In genomic region chr12:104209149-104209548, GRCm38 (mm10) we compare ENCODE assay signal across 19 mouse cellular contexts. TPM values are rescaled to one million over a fixed set of nuclear protein-coding genes. Genes with fewer than 3 reads are reported as not detected.
DNase-seq lines count a peak whose midpoint lies in the region; ATAC-seq and TF ChIP-seq lines count a peak whose summit lies in the region.
"Had no signal": no experiment of that assay in that cellular context is flagged by ENCODE, and none has a peak within 500 bp of the region (broad histone marks: within the 10 kb centered on the region; RNA-seq: fewer than 3 reads in every experiment).

No protein-coding gene starts in this region.

- H3K27me3 ChIP-seq in embryonic facial prominence, embryonic 11.5 days (ENCODE audit: control insufficient read depth, insufficient read depth, low read length) = no peaks in the 10 kb centered on the region
- H3K27me3 ChIP-seq in embryonic facial prominence, embryonic 10.5 days (replicated peaks; ENCODE audit: low read depth, poor library complexity, severe bottlenecking) = no peaks in the 10 kb centered on the region
- no peaks in the 10 kb centered on the region for H3K27me3 ChIP-seq in kidney, postnatal 0 days (ENCODE audit: insufficient read depth, low read length)
- no peaks in the 10 kb centered on the region for H3K27me3 ChIP-seq in midbrain, postnatal 0 days (ENCODE audit: insufficient read depth, low read length)
- no peaks in the 10 kb centered on the region for H3K27me3 ChIP-seq in midbrain, embryonic 13.5 days
- H3K27me3 ChIP-seq: embryonic facial prominence, embryonic 15.5 days; forebrain, embryonic 15.5 days; neural tube, embryonic 15.5 days had no signal

- no peak overlapping the region for H3K27ac ChIP-seq in embryonic facial prominence, embryonic 11.5 days (replicated peaks; ENCODE audit: low read depth, low read length)
- H3K27ac ChIP-seq in embryonic facial prominence, embryonic 10.5 days (replicated peaks) = no peak overlapping the region
- H3K27ac ChIP-seq in kidney, postnatal 0 days = no peak overlapping the region
- H3K27ac ChIP-seq in midbrain, postnatal 0 days (ENCODE audit: low read depth, low read length) = no peak overlapping the region
- H3K27ac ChIP-seq in midbrain, embryonic 13.5 days = no peak overlapping the region
- H3K27ac ChIP-seq: embryonic facial prominence, embryonic 15.5 days; forebrain, embryonic 15.5 days; hindbrain, embryonic 14.5 days; neural tube, embryonic 15.5 days had no signal

- 72% methylated on average over 4 of the region's 4 CpGs for WGBS in embryonic facial prominence, embryonic 11.5 days
- WGBS in embryonic facial prominence, embryonic 10.5 days = 80% methylated on average over 4 of the region's 4 CpGs
- whole genome bisulfite sequencing in kidney, postnatal 0 days = 75% methylated on average over 4 of the region's 4 CpGs
- 78% methylated on average over 4 of the region's 4 CpGs for WGBS in midbrain, postnatal 0 days
- WGBS in midbrain, embryonic 13.5 days = 79% methylated on average over 4 of the region's 4 CpGs

- peak; percentile 7 for DNase-seq in embryonic facial prominence, embryonic 11.5 days (ENCODE audit: low spot score)
- DNase-seq in embryonic facial prominence, embryonic 10.5 days (ENCODE audit: low spot score) = no peak
- peak; percentile 7 for DNase-seq in kidney, postnatal 0 days (ENCODE audit: low spot score)
- no peak for DNase-seq in kidney, adult 18-20 months
- DNase-seq in midbrain, postnatal 0 days (ENCODE audit: low spot score) = peak; percentile 8
- no peak for DNase-seq in spleen, postnatal 14 days (ENCODE audit: low spot score in 2 of 2)
- DNase-seq in right cerebral cortex, postnatal 10 days (ENCODE audit: low spot score in 2 of 2) = no peak
- DNase-seq: cerebellum, adult 9-10 months; gastrocnemius, postnatal 14 days had no signal

- H3K9ac ChIP-seq in embryonic facial prominence, embryonic 11.5 days (replicated peaks; ENCODE audit: low read length) = no peak overlapping the region
- no peak overlapping the region for H3K9ac ChIP-seq in kidney, postnatal 0 days (ENCODE audit: low read depth, low read length)
- H3K9ac ChIP-seq in midbrain, postnatal 0 days (replicated peaks; ENCODE audit: low read length, poor library complexity, severe bottlenecking) = no peak overlapping the region
- H3K9ac ChIP-seq in midbrain, embryonic 13.5 days (replicated peaks) = no peak overlapping the region
- H3K9ac ChIP-seq: embryonic facial prominence, embryonic 15.5 days; forebrain, embryonic 15.5 days; hindbrain, embryonic 14.5 days; neural tube, embryonic 15.5 days had no signal

- H3K4me3 ChIP-seq in embryonic facial prominence, embryonic 11.5 days (ENCODE audit: low read depth, low read length) = no peak overlapping the region
- H3K4me3 ChIP-seq in embryonic facial prominence, embryonic 10.5 days = no peak overlapping the region
- no peak overlapping the region for H3K4me3 ChIP-seq in kidney, postnatal 0 days (replicated peaks; ENCODE audit: low read depth, low read length)
- no peak overlapping the region for H3K4me3 ChIP-seq in midbrain, postnatal 0 days (ENCODE audit: low read depth, low read length)
- no peak overlapping the region for H3K4me3 ChIP-seq in midbrain, embryonic 13.5 days (replicated peaks)
- H3K4me3 ChIP-seq: embryonic facial prominence, embryonic 15.5 days; forebrain, embryonic 15.5 days; neural tube, embryonic 15.5 days had no signal

- no peak for ATAC-seq in embryonic facial prominence, embryonic 11.5 days (replicated peaks; ENCODE audit: insufficient number of reproducible peaks, low FRiP score, low TSS enrichment, low read depth)
- ATAC-seq in kidney, postnatal 0 days (replicated peaks; ENCODE audit: low FRiP score, low read depth) = no peak
- no peak for ATAC-seq in midbrain, postnatal 0 days (ENCODE audit: low FRiP score)
- ATAC-seq in midbrain, embryonic 13.5 days = no peak
- ATAC-seq: forebrain, embryonic 15.5 days had no signal

- TF ChIP-seq CTCF in kidney, postnatal 0 days (IDR thresholded peaks at IDR 0.05; ENCODE audit: low read depth) = peak; percentile 56
- TF ChIP-seq CTCF in midbrain, postnatal 0 days (IDR thresholded peaks at IDR 0.05) = peak; percentile 52

- no peaks in the 10 kb centered on the region for H3K4me1 ChIP-seq in embryonic facial prominence, embryonic 11.5 days (ENCODE audit: control insufficient read depth, insufficient read depth, low read length)
- peaks cover 3% of the 10 kb centered on the region; the same call in 1 of the 2 replicates for H3K4me1 ChIP-seq in embryonic facial prominence, embryonic 10.5 days
- H3K4me1 ChIP-seq in kidney, postnatal 0 days (replicated peaks; ENCODE audit: insufficient read depth, low read length) = no peaks in the 10 kb centered on the region
- H3K4me1 ChIP-seq in midbrain, postnatal 0 days (ENCODE audit: insufficient read depth, low read length) = no peaks in the 10 kb centered on the region
- 0 out of 2 replicates have a peak, but pooled peaks cover 3% of the 10 kb centered on the region for H3K4me1 ChIP-seq in midbrain, embryonic 13.5 days (replicated peaks)
- H3K4me1 ChIP-seq: embryonic facial prominence, embryonic 15.5 days; forebrain, embryonic 15.5 days; neural tube, embryonic 15.5 days had no signal

- no peak overlapping the region for H3K4me2 ChIP-seq in embryonic facial prominence, embryonic 11.5 days (ENCODE audit: low read depth, low read length)
- no peak overlapping the region for H3K4me2 ChIP-seq in kidney, postnatal 0 days (ENCODE audit: low read length)
- H3K4me2 ChIP-seq in midbrain, postnatal 0 days (ENCODE audit: low read depth, low read length, poor library complexity, severe bottlenecking) = no peak overlapping the region
- no peak overlapping the region for H3K4me2 ChIP-seq in midbrain, embryonic 13.5 days (replicated peaks)
- H3K4me2 ChIP-seq: embryonic facial prominence, embryonic 15.5 days; forebrain, embryonic 15.5 days; hindbrain, embryonic 14.5 days; neural tube, embryonic 15.5 days had no signal

- no peaks in the 10 kb centered on the region for H3K9me3 ChIP-seq in embryonic facial prominence, embryonic 11.5 days (replicated peaks; ENCODE audit: control insufficient read depth, low read length)
- no peaks in the 10 kb centered on the region for H3K9me3 ChIP-seq in embryonic facial prominence, embryonic 10.5 days
- H3K9me3 ChIP-seq in kidney, postnatal 0 days (replicated peaks; ENCODE audit: low read length) = no peaks in the 10 kb centered on the region
- H3K9me3 ChIP-seq in midbrain, postnatal 0 days (ENCODE audit: low read length) = no peaks in the 10 kb centered on the region
- H3K9me3 ChIP-seq in midbrain, embryonic 13.5 days = no peaks in the 10 kb centered on the region
- H3K9me3 ChIP-seq: embryonic facial prominence, embryonic 15.5 days; forebrain, embryonic 15.5 days; neural tube, embryonic 15.5 days had no signal

- H3K36me3 ChIP-seq in embryonic facial prominence, embryonic 11.5 days (replicated peaks; ENCODE audit: control insufficient read depth, insufficient read depth, low read depth, low read length) = no peaks in the 10 kb centered on the region
- no peaks in the 10 kb centered on the region for H3K36me3 ChIP-seq in embryonic facial prominence, embryonic 10.5 days (replicated peaks)
- H3K36me3 ChIP-seq in kidney, postnatal 0 days (ENCODE audit: insufficient read depth, low read length) = no peaks in the 10 kb centered on the region
- no peaks in the 10 kb centered on the region for H3K36me3 ChIP-seq in midbrain, postnatal 0 days (ENCODE audit: insufficient read depth, low read length)
- H3K36me3 ChIP-seq in midbrain, embryonic 13.5 days = no peaks in the 10 kb centered on the region
- H3K36me3 ChIP-seq: embryonic facial prominence, embryonic 15.5 days; forebrain, embryonic 15.5 days; neural tube, embryonic 15.5 days had no signal

RNA-seq across cellular contexts. Expression of gene Serpina3f, which starts 5.2 kb away (rescaled TPM):
- 0.13 TPM in 1 of 2 replicates, not detected in the other for polyA plus RNA-seq in embryonic facial prominence, embryonic 11.5 days (2014; fragmentation: Nextera tagmentation; extraction: Ambion mirVana)
- polyA plus RNA-seq in embryonic facial prominence, embryonic 10.5 days (2016; fragmentation: Nextera tagmentation; extraction: Ambion mirVana) = 0.11 and 0.14 TPM in 2 replicates
- polyA plus RNA-seq in kidney, postnatal 0 days (2015; fragmentation: Nextera tagmentation; extraction: Ambion mirVana) = 0.12 and 0.23 TPM in 2 replicates
- 0.55 TPM in 1 of 2 replicates, not detected in the other for total RNA-seq in midbrain, postnatal 0 days (2014; rRNA removed)
- polyA plus RNA-seq in midbrain, postnatal 0 days (2015; fragmentation: Nextera tagmentation; extraction: Ambion mirVana) = 0.07 and 0.15 TPM in 2 replicates
- 0.07 and 0.13 TPM in 2 replicates for polyA plus RNA-seq in midbrain, embryonic 13.5 days (2015; fragmentation: Nextera tagmentation; extraction: Ambion mirVana)
- total RNA-seq: gastrocnemius, postnatal 14 days; left cerebral cortex, postnatal 25 days had no signal
- polyA plus RNA-seq: embryonic facial prominence, embryonic 15.5 days; heart, embryonic 14.5 days; kidney, embryonic 14.5 days had no signal

RNA-seq across cellular contexts. Expression of gene Serpina3g, which starts 26.9 kb away (rescaled TPM):
- polyA plus RNA-seq in embryonic facial prominence, embryonic 11.5 days (2014; fragmentation: Nextera tagmentation; extraction: Ambion mirVana) = 0.35 and 0.43 TPM in 2 replicates
- polyA plus RNA-seq in embryonic facial prominence, embryonic 10.5 days (2016; fragmentation: Nextera tagmentation; extraction: Ambion mirVana) = 0.08 and 0.24 TPM in 2 replicates
- 37.8 and 38.8 TPM in 2 replicates for polyA plus RNA-seq in kidney, postnatal 0 days (2015; fragmentation: Nextera tagmentation; extraction: Ambion mirVana)
- 0.77 and 1.2 TPM in 2 replicates for total RNA-seq in midbrain, postnatal 0 days (2014; rRNA removed)
- polyA plus RNA-seq in midbrain, postnatal 0 days (2015; fragmentation: Nextera tagmentation; extraction: Ambion mirVana) = 0.83 and 1.4 TPM in 2 replicates
- polyA plus RNA-seq in midbrain, embryonic 13.5 days (2015; fragmentation: Nextera tagmentation; extraction: Ambion mirVana) = 0.26 and 0.36 TPM in 2 replicates
- total RNA-seq: gastrocnemius, postnatal 14 days; left cerebral cortex, postnatal 25 days had no signal

RNA-seq across cellular contexts. Expression of gene Serpina3i, which starts 53.8 kb away (rescaled TPM):
- polyA plus RNA-seq in embryonic facial prominence, embryonic 11.5 days (2014; fragmentation: Nextera tagmentation; extraction: Ambion mirVana) = not detected in 2 replicates
- 0.23 and 0.24 TPM in 2 replicates for polyA plus RNA-seq in embryonic facial prominence, embryonic 10.5 days (2016; fragmentation: Nextera tagmentation; extraction: Ambion mirVana)
- 0.24 and 0.28 TPM in 2 replicates for polyA plus RNA-seq in kidney, postnatal 0 days (2015; fragmentation: Nextera tagmentation; extraction: Ambion mirVana)
- 0.49 TPM in 1 of 2 replicates, not detected in the other for total RNA-seq in midbrain, postnatal 0 days (2014; rRNA removed)
- polyA plus RNA-seq in midbrain, postnatal 0 days (2015; fragmentation: Nextera tagmentation; extraction: Ambion mirVana) = not detected in 2 replicates
- polyA plus RNA-seq in midbrain, embryonic 13.5 days (2015; fragmentation: Nextera tagmentation; extraction: Ambion mirVana) = not detected in 2 replicates
- total RNA-seq: adrenal gland, adult 18-20 months; gastrocnemius, postnatal 14 days; left cerebral cortex, postnatal 25 days; megakaryocyte, adult 5-6 weeks had no signal
- polyA plus RNA-seq: forebrain, embryonic 15.5 days; heart, embryonic 14.5 days had no signal

RNA-seq across cellular contexts. Expression of gene Serpina3c, which starts 55.5 kb away (rescaled TPM):
- polyA plus RNA-seq in embryonic facial prominence, embryonic 11.5 days (2014; fragmentation: Nextera tagmentation; extraction: Ambion mirVana) = not detected in 2 replicates
- polyA plus RNA-seq in embryonic facial prominence, embryonic 10.5 days (2016; fragmentation: Nextera tagmentation; extraction: Ambion mirVana) = not detected in 2 replicates
- polyA plus RNA-seq in kidney, postnatal 0 days (2015; fragmentation: Nextera tagmentation; extraction: Ambion mirVana) = 0.08 TPM in 1 of 2 replicates, not detected in the other
- total RNA-seq in midbrain, postnatal 0 days (2014; rRNA removed) = not detected in 2 replicates
- not detected in 2 replicates for polyA plus RNA-seq in midbrain, postnatal 0 days (2015; fragmentation: Nextera tagmentation; extraction: Ambion mirVana)
- not detected in 2 replicates for polyA plus RNA-seq in midbrain, embryonic 13.5 days (2015; fragmentation: Nextera tagmentation; extraction: Ambion mirVana)
- polyA plus RNA-seq: forebrain, embryonic 15.5 days; heart, embryonic 14.5 days; hindbrain, embryonic 14.5 days; kidney, embryonic 14.5 days; neural tube, embryonic 15.5 days had no signal

Comparison
In these comparisons a context has a peak if more than half of its experiments do, and no peak if none do; other contexts are left out.
1. DNase-seq: peak in embryonic facial prominence, embryonic 11.5 days (single experiment), kidney, postnatal 0 days (single experiment) and midbrain, postnatal 0 days (single experiment); none in embryonic facial prominence, embryonic 10.5 days (single experiment), kidney, adult 18-20 months (single experiment), spleen, postnatal 14 days (0 of 2) and right cerebral cortex, postnatal 10 days (0 of 2).
2. RNA of gene Serpina3g, which starts 26.9 kb away (polyA plus RNA-seq): 37.8 to 38.8 TPM in kidney, postnatal 0 days; 0.83 to 1.4 TPM in midbrain, postnatal 0 days, 0.26 to 0.36 TPM in midbrain, embryonic 13.5 days, 0.35 to 0.43 TPM in embryonic facial prominence, embryonic 11.5 days and 0.08 to 0.24 TPM in embryonic facial prominence, embryonic 10.5 days; every median in the first group is over 10 times any median in the second.